Mouse (Mus musculus) MEL (cell line): ENCODE results near the gene Ndc80. TPM values are rescaled to one million over a fixed set of nuclear protein-coding genes. Genes with fewer than 3 reads are reported as not detected.

Source experiments
- DNase-seq: peaks from one replicate; pipeline ENCODE4 v3.0.0; 2011; ENCODE audit warnings: low read depth, low spot score
- H3K27ac ChIP-seq: 2 replicates; pipeline ENCODE4 v1.5.1; 2012; ENCODE audit warnings: low read depth, mild to moderate bottlenecking, control low read depth, low read length, moderate library complexity; ENCODE audit not compliant: control insufficient read depth
- H3K27me3 ChIP-seq, 2 experiments: fragments of 150-350 bp in 1 of 2; sonication (generic) in 1 of 2; 2 replicates each; pipeline ENCODE4 v1.6.1; 2012; ENCODE audit warnings: low read length in 2 of 2, mild to moderate bottlenecking in 2 of 2, improper control_type of control experiment in 1 of 2, moderate library complexity in 1 of 2; ENCODE audit not compliant: insufficient read depth in 2 of 2, control insufficient read depth in 1 of 2
- H3K36me3 ChIP-seq, 2 experiments: 2 replicates each; pipeline ENCODE4 v1.6.1; 2012 to 2014; ENCODE audit warnings: low read length in 2 of 2, improper control_type of control experiment in 1 of 2, inconsistent platforms in 1 of 2, mild to moderate bottlenecking in 1 of 2; ENCODE audit not compliant: insufficient read depth in 2 of 2, control insufficient read depth in 1 of 2
- H3K4me1 ChIP-seq, 2 experiments: fragments of 150-350 bp in 1 of 2; sonication (generic) in 1 of 2; 2 replicates each; pipeline ENCODE4 v1.6.1; 2012; ENCODE audit warnings: low read length in 2 of 2, improper control_type of control experiment in 1 of 2, mild to moderate bottlenecking in 1 of 2; ENCODE audit not compliant: insufficient read depth in 2 of 2, control insufficient read depth in 1 of 2
- H3K4me3 ChIP-seq, 2 experiments: fragments of 150-350 bp in 1 of 2; sonication (generic) in 1 of 2; 2 replicates each; pipeline ENCODE4 v1.5.1; 2012; ENCODE audit warnings: low read depth in 2 of 2, low read length in 2 of 2, mild to moderate bottlenecking in 2 of 2, moderate library complexity in 2 of 2, control low read depth in 1 of 2, improper control_type of control experiment in 1 of 2; ENCODE audit not compliant: control insufficient read depth in 1 of 2, insufficient read depth in 1 of 2
- H3K79me2 ChIP-seq: 2 replicates; pipeline ENCODE4 v1.6.1; 2012; ENCODE audit warnings: mild to moderate bottlenecking, low read length, moderate library complexity; ENCODE audit not compliant: control insufficient read depth, poor library complexity, insufficient read depth
- H3K9ac ChIP-seq: 2 replicates; pipeline ENCODE4 v1.6.1; 2012; ENCODE audit warnings: low read depth, mild to moderate bottlenecking, control low read depth, low read length, moderate library complexity; ENCODE audit not compliant: control insufficient read depth, poor library complexity, severe bottlenecking
- H3K9me3 ChIP-seq: fragments of 150-350 bp; sonication (generic); replicated peaks from 2 replicates; pipeline ENCODE4 v1.6.1; 2012; ENCODE audit warnings: mild to moderate bottlenecking, low read length, improper control_type of control experiment, moderate library complexity; ENCODE audit not compliant: insufficient read depth
- CHD1 ChIP-seq: IDR thresholded peaks from 2 replicates; pipeline ENCODE4 v1.6.1; 2012; ENCODE audit warnings: low read depth, mild to moderate bottlenecking, inconsistent platforms, low read length, improper control_type of control experiment
- CHD2 ChIP-seq: IDR thresholded peaks from 2 replicates; pipeline ENCODE4 v1.6.1; 2011; ENCODE audit warnings: low read length, improper control_type of control experiment
- CTCF ChIP-seq, 3 experiments: IDR thresholded peaks in 2 of 3; conservative IDR thresholded peaks in 1 of 3; 2 replicates each; pipeline ENCODE4 v1.5.1; 2011 to 2012; ENCODE audit warnings: low read length in 3 of 3, low read depth in 2 of 3, mild to moderate bottlenecking in 2 of 3, improper control_type of control experiment in 1 of 3, inconsistent platforms in 1 of 3, mixed read lengths in 1 of 3, moderate library complexity in 1 of 3; ENCODE audit not compliant: control insufficient read depth in 1 of 3, insufficient read depth in 1 of 3, poor library complexity in 1 of 3, severe bottlenecking in 1 of 3
- E2F4 ChIP-seq: IDR thresholded peaks from 2 replicates; pipeline ENCODE4 v1.6.1; 2011; ENCODE audit warnings: low read depth, low read length, improper control_type of control experiment, borderline replicate concordance
- EP300 ChIP-seq, 2 experiments: IDR thresholded peaks; 2 replicates each; pipeline ENCODE4 v1.6.1; 2011; ENCODE audit warnings: improper control_type of control experiment in 2 of 2, low read length in 2 of 2, low read depth in 1 of 2, mild to moderate bottlenecking in 1 of 2
- GATA1 ChIP-seq: IDR thresholded peaks from 2 replicates; pipeline ENCODE4 v1.6.1; 2011; ENCODE audit warnings: low read depth, low read length, improper control_type of control experiment
- KAT2A ChIP-seq: conservative IDR thresholded peaks from 2 replicates; pipeline ENCODE4 v1.6.1; 2012; ENCODE audit warnings: low read depth, low read length, improper control_type of control experiment, inconsistent platforms
- MAZ ChIP-seq: IDR thresholded peaks from 2 replicates; pipeline ENCODE4 v1.6.1; 2012; ENCODE audit warnings: low read depth, mild to moderate bottlenecking, inconsistent platforms, low read length, improper control_type of control experiment
- MEF2A ChIP-seq: IDR thresholded peaks from 2 replicates; pipeline ENCODE4 v1.6.1; 2014; ENCODE audit warnings: low read depth, mild to moderate bottlenecking, inconsistent platforms, low read length, improper control_type of control experiment; ENCODE audit not compliant: poor library complexity, insufficient replicate concordance, severe bottlenecking; ENCODE audit errors: extremely low read depth
- MYB ChIP-seq: IDR thresholded peaks from 2 replicates; pipeline ENCODE4 v1.6.1; 2011; ENCODE audit warnings: mild to moderate bottlenecking, low read depth, low read length, improper control_type of control experiment
- POLR2A ChIP-seq, 2 experiments: IDR thresholded peaks; 2 replicates each; pipeline ENCODE4 v1.6.1; 2011 to 2012; ENCODE audit warnings: low read length in 2 of 2, mild to moderate bottlenecking in 2 of 2, control low read depth in 1 of 2, improper control_type of control experiment in 1 of 2, low read depth in 1 of 2, moderate library complexity in 1 of 2; ENCODE audit not compliant: control insufficient read depth in 1 of 2, insufficient read depth in 1 of 2, poor library complexity in 1 of 2
- RAD21 ChIP-seq: IDR thresholded peaks from 2 replicates; pipeline ENCODE4 v1.6.1; 2011; ENCODE audit warnings: mild to moderate bottlenecking, low read depth, low read length, improper control_type of control experiment
- RCOR1 ChIP-seq: IDR thresholded peaks from 2 replicates; pipeline ENCODE4 v1.6.1; 2012; ENCODE audit warnings: low read depth, mild to moderate bottlenecking, inconsistent platforms, low read length, improper control_type of control experiment
- SMC3 ChIP-seq: IDR thresholded peaks from 2 replicates; pipeline ENCODE4 v1.6.1; 2011; ENCODE audit warnings: low read depth, low read length, improper control_type of control experiment
- TBP ChIP-seq: IDR thresholded peaks from 2 replicates; pipeline ENCODE4 v1.8.0; 2011; ENCODE audit warnings: low read depth, low read length, improper control_type of control experiment
- TCF12 ChIP-seq: IDR thresholded peaks from 2 replicates; pipeline ENCODE4 v1.6.1; 2014; ENCODE audit warnings: low read depth, mild to moderate bottlenecking, inconsistent platforms, low read length, improper control_type of control experiment, moderate library complexity
- USF1 ChIP-seq: IDR thresholded peaks from 2 replicates; pipeline ENCODE4 v1.6.1; 2014; ENCODE audit warnings: low read depth, mild to moderate bottlenecking, inconsistent platforms, low read length, improper control_type of control experiment, moderate library complexity
- ZMIZ1 ChIP-seq: IDR thresholded peaks from 2 replicates; pipeline ENCODE4 v1.6.1; 2012; ENCODE audit warnings: low read depth, mild to moderate bottlenecking, inconsistent platforms, low read length, improper control_type of control experiment, moderate library complexity
- ZNF384 ChIP-seq: IDR thresholded peaks from 2 replicates; pipeline ENCODE4 v1.6.1; 2012; ENCODE audit warnings: low read depth, mild to moderate bottlenecking, inconsistent platforms, low read length, improper control_type of control experiment
- polyA plus RNA-seq, 2 experiments: library from polyadenylated mRNA; stranded (reverse) in 1 of 2; unstranded in 1 of 2; fragments of >175 nt in 1 of 2; fragments of >200 nt in 1 of 2; gene quantifications; 2 replicates each; pipeline versions ENCODE4 v1.2.1 to v1.2.4; 2012; ENCODE audit warnings: low replicate concordance in 2 of 2, low read depth in 1 of 2; ENCODE audit not compliant: insufficient read length in 2 of 2, insufficient read depth in 1 of 2, missing spikeins in 1 of 2
- total RNA-seq: library from RNA; depleted of rRNA; stranded (reverse); fragments of 300-350 nt; gene quantifications from 2 replicates; pipeline ENCODE4 v1.2.3, GENCODE M21; 2012

The Ndc80 gene
- total and polyA plus RNA-seq, 3 experiments: 26.0 to 28.3 TPM; not detected in 1

DNA sequence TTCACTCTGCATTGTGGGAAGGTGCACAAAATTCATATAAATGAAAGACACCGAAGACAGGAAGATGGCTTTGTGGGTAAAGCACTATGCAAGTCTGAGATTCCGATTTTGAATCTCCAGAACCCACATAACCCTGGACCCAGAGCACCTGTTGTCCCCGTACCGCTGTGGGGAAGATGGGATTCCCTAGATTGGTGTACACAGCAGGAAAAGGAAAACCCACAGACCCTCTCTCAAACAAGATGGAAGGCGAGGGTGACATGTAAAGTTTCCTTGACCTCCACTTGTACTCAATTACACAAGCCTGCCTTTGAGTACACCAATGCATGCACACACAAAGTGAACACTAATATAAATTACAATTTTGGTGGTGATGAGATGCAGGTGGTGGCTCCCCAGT lies 41.9 kb downstream of the Ndc80 start:
- peaks cover 0 to 10% of the 10 kb centered on the region in 2 experiments; a peak in 2 of 4 replicates for H3K4me1 ChIP-seq
- H3K9me3 ChIP-seq: no peaks in the 10 kb centered on the region
- peaks cover 0 to 6% of the 10 kb centered on the region in 2 experiments; a peak in 2 of 4 replicates for H3K36me3 ChIP-seq
- peak overlapping the region in 1 of 2 experiments; percentile 65; a peak in 1 of 4 replicates for H3K4me3 ChIP-seq
- TF ChIP-seq ZNF384: no peak
- no peak for TF ChIP-seq POLR2A (IDR thresholded peaks at IDR 0.05; ENCODE audit: control insufficient read depth in 1 of 2, insufficient read depth in 1 of 2, low read depth in 1 of 2, low read length in 2 of 2, poor library complexity in 1 of 2)
- TF ChIP-seq MEF2A: no peak
- TF ChIP-seq CHD1: no peak
- TF ChIP-seq USF1: no peak
- TF ChIP-seq ZMIZ1: no peak
- TF ChIP-seq MYB: no peak
- H3K27ac ChIP-seq: no peak overlapping the region
- no peaks in the 10 kb centered on the region for H3K79me2 ChIP-seq
- DNase-seq: no peak
- no peak overlapping the region; the same call in 1 of the 2 replicates for H3K9ac ChIP-seq
- H3K27me3 ChIP-seq: no peaks in the 10 kb centered on the region

DNA sequence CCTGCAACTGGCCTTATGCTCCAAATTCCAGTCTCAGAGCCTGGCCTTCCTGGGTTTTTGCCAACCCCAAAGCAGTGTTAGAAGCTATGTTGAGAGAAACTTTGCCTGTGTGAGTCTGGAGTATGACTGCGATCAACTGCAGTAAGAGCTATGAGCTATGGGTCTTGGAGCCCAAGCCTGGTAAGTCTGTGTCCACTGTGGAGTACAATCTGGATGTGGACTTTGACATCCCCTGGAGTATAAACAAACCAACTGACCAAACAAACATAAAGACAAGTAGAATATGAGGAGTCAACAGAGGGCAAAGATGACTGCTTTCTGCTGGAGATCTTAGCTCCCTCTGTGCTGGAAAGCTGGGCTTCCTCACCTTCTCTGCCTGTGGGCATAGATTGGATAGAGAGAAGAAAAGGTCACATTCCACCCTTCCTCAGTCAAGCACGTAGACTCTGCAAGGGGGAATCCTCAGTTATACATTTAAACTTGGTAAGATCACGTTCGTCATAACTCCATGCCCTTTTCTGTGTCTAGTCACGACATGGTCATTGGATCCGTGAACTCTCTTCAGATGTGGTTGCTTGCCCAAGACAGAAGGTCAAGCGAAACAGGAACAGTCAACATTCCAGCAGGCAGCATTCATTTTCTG lies 43.1 kb downstream of the Ndc80 start:
- no peaks in the 10 kb centered on the region for H3K27me3 ChIP-seq
- H3K79me2 ChIP-seq: no peaks in the 10 kb centered on the region
- H3K4me3 ChIP-seq: no peak overlapping the region
- no peak for TF ChIP-seq RAD21
- TF ChIP-seq MEF2A: no peak
- no peak for TF ChIP-seq CTCF (IDR thresholded peaks at IDR 0.05 in 2 of 3, conservative IDR thresholded peaks at IDR 0.05 in 1 of 3; ENCODE audit: control insufficient read depth in 1 of 3, insufficient read depth in 1 of 3, low read depth in 2 of 3, low read length in 3 of 3, poor library complexity in 1 of 3, severe bottlenecking in 1 of 3)
- no peak for TF ChIP-seq SMC3
- no peak for TF ChIP-seq RCOR1
- TF ChIP-seq MAZ: no peak
- TF ChIP-seq TBP: no peak
- TF ChIP-seq E2F4: no peak
- no peak for TF ChIP-seq KAT2A
- TF ChIP-seq GATA1: no peak
- no peak for TF ChIP-seq USF1
- TF ChIP-seq CHD2: no peak
- TF ChIP-seq MYB: no peak
- no peak for TF ChIP-seq EP300 (IDR thresholded peaks at IDR 0.05; ENCODE audit: low read depth in 1 of 2, low read length in 2 of 2)
- no peak for TF ChIP-seq TCF12
- TF ChIP-seq, all 39 proteins: peak for 0
- no peak overlapping the region for H3K27ac ChIP-seq
- peaks cover 0 to 6% of the 10 kb centered on the region in 2 experiments; a peak in 2 of 4 replicates for H3K36me3 ChIP-seq
- H3K9me3 ChIP-seq: no peaks in the 10 kb centered on the region
- DNase-seq: no peak
- H3K4me1 ChIP-seq: peaks cover 0 to 13% of the 10 kb centered on the region in 2 experiments; a peak in 2 of 4 replicates
- no peak overlapping the region for H3K9ac ChIP-seq
